Mouse (Mus musculus) ES-Bruce4 (cell line): ENCODE measurements around the gene Pparg. TPM values are rescaled to one million over a fixed set of nuclear protein-coding genes. Genes with fewer than 3 reads are reported as not detected.
A peak's percentile ranks its signal among the peaks of the same experiment; 100 is the strongest.

Experiments
- H3K27ac ChIP-seq: 2 replicates; pipeline ENCODE4 v1.5.1; 2012; ENCODE audit warnings: low read length, inconsistent platforms; ENCODE audit not compliant: insufficient read depth
- H3K27me3 ChIP-seq: 2 replicates; pipeline ENCODE4 v1.6.1; 2012; ENCODE audit warnings: mild to moderate bottlenecking, low read length, inconsistent platforms; ENCODE audit not compliant: control insufficient read depth, poor library complexity, insufficient read depth, severe bottlenecking
- H3K36me3 ChIP-seq: 2 replicates; pipeline ENCODE4 v1.6.1; 2012; ENCODE audit warnings: inconsistent platforms, mild to moderate bottlenecking, low read length, moderate library complexity; ENCODE audit not compliant: control insufficient read depth, poor library complexity, insufficient read depth, severe bottlenecking
- H3K4me1 ChIP-seq: one replicate; pipeline ENCODE4 v1.8.1; 2011; ENCODE audit warnings: low read length; ENCODE audit not compliant: control insufficient read depth, insufficient read depth
- H3K4me3 ChIP-seq: 2 replicates; pipeline ENCODE4 v1.5.1; 2011; ENCODE audit warnings: low read depth, mild to moderate bottlenecking, low read length
- H3K9ac ChIP-seq: 2 replicates; pipeline ENCODE4 v1.6.1; 2012; ENCODE audit warnings: low read depth, mild to moderate bottlenecking, inconsistent platforms; ENCODE audit not compliant: poor library complexity, severe bottlenecking
- H3K9me3 ChIP-seq: replicated peaks from 2 replicates; pipeline ENCODE4 v1.6.1; 2012; ENCODE audit warnings: mild to moderate bottlenecking, low read length, inconsistent platforms; ENCODE audit not compliant: control insufficient read depth, poor library complexity, insufficient read depth, severe bottlenecking
- CTCF ChIP-seq: IDR thresholded peaks from one replicate; pipeline ENCODE4 v1.8.1; 2011; ENCODE audit warnings: low read depth, low read length
- EP300 ChIP-seq: IDR thresholded peaks from 2 replicates; pipeline ENCODE4 v1.6.1; 2011; ENCODE audit warnings: low read depth, low read length; ENCODE audit not compliant: insufficient read depth
- POLR2A ChIP-seq: IDR thresholded peaks from one replicate; pipeline ENCODE4 v1.8.1; 2011; ENCODE audit warnings: low read length; ENCODE audit not compliant: insufficient read depth
- polyA plus RNA-seq: library from polyadenylated mRNA; stranded (reverse); fragments of >200 nt; gene quantifications from 2 replicates; pipeline ENCODE4 v1.2.4, GENCODE M21; 2011; ENCODE audit warnings: low read depth; ENCODE audit not compliant: missing spikeins, insufficient read depth, insufficient read length

The Pparg gene
- polyA plus RNA-seq, 1 experiment: 1.1 TPM

GRCm38 (mm10) chr6:115536169-115536568 is 175.4 kb downstream of the Pparg start:
- no peaks in the 10 kb centered on the region for H3K9me3 ChIP-seq
- TF ChIP-seq EP300 (no peak), CTCF (no peak), POLR2A (no peak)
- no peaks in the 10 kb centered on the region for H3K27me3 ChIP-seq
- H3K4me1 ChIP-seq: no peaks in the 10 kb centered on the region
- H3K9ac ChIP-seq: no peak overlapping the region
- H3K4me3 ChIP-seq: no peak overlapping the region
- no peak overlapping the region for H3K27ac ChIP-seq
- H3K36me3 ChIP-seq: no peaks in the 10 kb centered on the region

GRCm38 (mm10) chr6:115538645-115539429 is 178.1 kb downstream of the Pparg start:
- H3K4me1 ChIP-seq: no peaks in the 10 kb centered on the region
- H3K9me3 ChIP-seq: no peaks in the 10 kb centered on the region
- peak overlapping the region; percentile 26; the same call in 1 of the 2 replicates for H3K27ac ChIP-seq
- TF ChIP-seq EP300: peak; percentile 55; the same call in 1 of the 2 replicates
- peak; percentile 89 for TF ChIP-seq CTCF
- no peak for TF ChIP-seq POLR2A
- H3K4me3 ChIP-seq: peak overlapping the region; percentile 53
- H3K27me3 ChIP-seq: no peaks in the 10 kb centered on the region
- peak overlapping the region; percentile 46 for H3K9ac ChIP-seq
- no peaks in the 10 kb centered on the region for H3K36me3 ChIP-seq

Other genes with a start within 250 kb of the Pparg start
- 0.47 and 0.55 TPM in 2 replicates for gene Syn2, start 226.0 kb upstream of the Pparg start, polyA plus RNA-seq
- gene Gm17482, start 133.6 kb upstream of the Pparg start, polyA plus RNA-seq: not detected in 2 replicates
- not detected in 2 replicates for gene Timp4, start 108.7 kb upstream of the Pparg start, polyA plus RNA-seq
- 28.4 and 35.7 TPM in 2 replicates for gene Tsen2, start 183.7 kb downstream of the Pparg start, polyA plus RNA-seq
- not detected in 2 replicates for gene Mkrn2os, start 231.6 kb downstream of the Pparg start, polyA plus RNA-seq
- 45.1 and 45.8 TPM in 2 replicates for gene Mkrn2, start 241.0 kb downstream of the Pparg start, polyA plus RNA-seq